Mouse (Mus musculus): ENCODE measurements around the gene Arhgef33.
A peak's percentile ranks its signal among the peaks of the same experiment; 100 is the strongest.
"Not testable (repeated sequence)": the region's sequence is repeated elsewhere in the genome, so short reads cannot be mapped to it uniquely, and the experiment has no call there.

The Arhgef33 gene

DNA sequence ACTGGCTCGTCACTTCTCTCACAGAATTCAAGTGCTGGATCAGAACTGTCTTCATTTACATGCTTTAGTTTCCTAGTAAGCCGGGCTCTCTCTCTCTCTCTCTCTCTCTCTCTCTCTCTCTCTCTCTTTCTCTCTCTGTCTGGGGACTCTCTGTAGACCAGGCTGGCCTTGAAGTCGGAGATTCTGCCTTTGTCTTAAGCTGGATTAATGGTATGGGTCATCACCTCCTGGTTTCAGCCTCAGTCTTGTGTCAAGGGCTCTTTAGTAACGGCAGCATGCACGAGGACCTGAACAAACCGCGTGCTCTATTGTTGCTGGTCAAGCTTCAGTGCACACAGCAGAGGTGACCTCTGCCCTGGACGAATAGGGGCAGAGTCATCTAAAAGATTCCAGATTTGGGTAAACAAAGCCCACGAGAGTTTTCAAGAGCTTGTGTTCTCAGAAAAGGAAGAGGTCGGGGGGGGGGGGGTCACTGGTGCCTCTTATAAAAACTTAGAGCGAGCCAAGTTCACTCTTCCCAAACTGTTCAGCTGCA, 39.5 kb downstream of the Arhgef33 start:
- no peak for DNase-seq (ENCODE audit: low spot score in 2 of 2)

DNA sequence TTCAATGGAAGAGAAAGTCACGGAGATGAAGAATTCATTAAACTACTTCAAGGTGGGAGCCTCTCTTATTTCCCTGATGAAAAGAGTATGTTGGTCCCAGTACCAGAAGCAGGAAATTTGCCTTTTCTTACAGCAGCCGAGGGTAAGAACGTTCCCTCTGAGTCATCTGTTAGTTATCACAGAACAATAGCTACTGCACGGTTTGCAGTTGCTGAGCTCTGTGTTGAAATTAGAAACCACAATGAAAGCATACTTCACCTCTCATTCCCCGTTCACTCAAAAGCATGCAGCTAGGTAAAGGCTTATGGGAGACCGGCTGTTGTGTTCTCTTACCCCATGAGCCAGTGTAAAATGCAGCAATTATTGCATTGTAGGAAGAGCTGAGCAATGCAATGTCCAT, 40.0 kb downstream of the Arhgef33 start:
- no peak for DNase-seq (ENCODE audit: low spot score in 2 of 2)

DNA sequence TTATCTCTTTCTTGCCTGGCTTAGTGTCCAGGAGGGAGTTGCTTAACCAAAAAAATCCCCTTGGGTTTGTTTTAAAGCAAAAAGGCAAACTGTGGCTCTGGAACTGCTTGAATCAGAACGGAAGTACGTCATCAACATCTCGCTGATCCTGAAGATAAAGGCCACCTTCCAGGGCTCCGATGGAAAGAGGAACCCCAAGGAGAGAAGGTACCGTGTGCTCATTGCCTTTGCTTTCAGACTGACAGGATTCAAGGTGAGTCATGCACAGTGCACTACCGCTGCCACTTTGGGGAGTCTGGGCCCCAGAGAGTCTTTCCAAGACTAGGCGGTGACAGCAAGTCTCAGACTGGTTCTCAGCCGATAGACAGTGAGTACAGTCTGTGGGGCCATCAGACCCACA, 53.0 kb downstream of the Arhgef33 start:
- no peak for DNase-seq (ENCODE audit: low spot score in 2 of 2)

DNA sequence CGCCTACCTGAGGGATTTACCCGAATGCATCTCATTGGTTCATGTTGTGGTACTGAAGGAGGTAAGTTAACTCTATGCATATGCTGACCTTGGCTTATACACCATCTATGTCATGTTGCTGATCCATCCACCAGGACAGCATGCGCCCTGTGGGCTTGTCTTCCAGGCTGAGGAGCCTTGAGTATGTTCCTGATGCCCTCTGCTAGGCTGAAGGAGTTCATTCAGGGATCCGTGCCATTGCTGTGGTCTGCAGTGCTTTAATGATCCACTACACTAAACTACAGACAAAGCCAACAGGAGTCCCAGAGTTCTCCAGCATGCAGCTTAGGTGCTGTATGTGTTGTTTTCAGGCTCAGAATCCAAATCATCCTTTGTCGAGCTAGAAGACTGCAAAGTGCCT, 60.1 kb downstream of the Arhgef33 start:
- DNase-seq (ENCODE audit: low spot score in 2 of 2) = no peak

DNA sequence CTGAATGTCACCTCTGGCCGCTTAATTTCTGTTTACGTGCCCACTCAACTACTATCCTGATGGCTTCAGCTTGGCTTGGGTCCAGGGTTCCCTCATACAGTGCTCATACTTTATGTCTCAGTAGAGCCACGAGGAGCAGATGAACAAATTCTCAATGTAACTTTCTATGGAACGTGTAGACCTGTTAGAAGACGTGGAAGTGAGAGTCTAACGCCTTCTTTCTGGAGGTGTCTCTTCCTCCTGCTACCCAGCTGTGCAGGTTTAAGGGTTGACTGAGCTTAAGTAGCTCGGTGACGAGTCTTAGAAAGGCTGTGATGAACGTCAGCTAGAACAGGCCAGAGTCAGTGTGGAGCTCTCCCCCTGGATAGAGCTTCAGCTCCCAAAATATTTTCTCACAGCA, 61.4 kb downstream of the Arhgef33 start:
- DNase-seq (ENCODE audit: low spot score in 2 of 2) = peak; percentile 10 to 14

GRCm38 (mm10) chr17:80372989-80373725, 66.0 kb downstream of the Arhgef33 start, which contains the start of gene Gm10190:
Gene Gm10190 (minus strand): TSS chr17:80373541.
- peak; percentile 90 for DNase-seq (ENCODE audit: low spot score in 2 of 2)

- DNase-seq (ENCODE audit: low spot score in 2 of 2) = no peak
These were observed 66.5 kb downstream of the Arhgef33 start for GRCm38 (mm10) chr17:80373726-80374096.

- not testable (repeated sequence) for DNase-seq (ENCODE audit: low spot score in 2 of 2)
These were observed 71.2 kb downstream of the Arhgef33 start for GRCm38 (mm10) chr17:80378386-80378785.

- DNase-seq (ENCODE audit: low spot score in 2 of 2) = no peak
These were observed 78.5 kb downstream of the Arhgef33 start for GRCm38 (mm10) chr17:80385671-80386070.

DNA sequence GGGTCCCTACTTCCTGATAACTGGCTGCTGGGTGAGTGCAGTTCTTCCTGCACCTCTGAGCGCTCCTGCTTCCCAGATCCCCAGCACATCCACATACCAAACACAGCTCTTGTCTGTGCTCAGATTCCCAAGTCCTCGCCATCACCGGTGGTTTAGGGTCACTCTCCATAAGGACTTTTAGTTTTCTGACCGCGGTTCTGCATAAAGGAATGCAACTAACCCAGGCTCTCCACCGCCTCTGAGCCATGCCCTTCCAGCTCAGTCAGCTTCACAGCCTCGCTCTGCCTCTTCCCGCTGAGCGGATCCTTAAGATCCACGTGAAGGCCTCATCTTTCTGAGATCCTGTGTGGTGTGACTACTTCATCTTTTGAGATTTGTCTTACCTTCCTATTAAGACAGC, 82.8 kb downstream of the Arhgef33 start:
- no peak for DNase-seq (ENCODE audit: low spot score in 2 of 2)

GRCm38 (mm10) chr17:80391423-80392403, 84.5 kb downstream of the Arhgef33 start:
- DNase-seq (ENCODE audit: low spot score in 2 of 2) = peak; percentile 74 to 77

DNA sequence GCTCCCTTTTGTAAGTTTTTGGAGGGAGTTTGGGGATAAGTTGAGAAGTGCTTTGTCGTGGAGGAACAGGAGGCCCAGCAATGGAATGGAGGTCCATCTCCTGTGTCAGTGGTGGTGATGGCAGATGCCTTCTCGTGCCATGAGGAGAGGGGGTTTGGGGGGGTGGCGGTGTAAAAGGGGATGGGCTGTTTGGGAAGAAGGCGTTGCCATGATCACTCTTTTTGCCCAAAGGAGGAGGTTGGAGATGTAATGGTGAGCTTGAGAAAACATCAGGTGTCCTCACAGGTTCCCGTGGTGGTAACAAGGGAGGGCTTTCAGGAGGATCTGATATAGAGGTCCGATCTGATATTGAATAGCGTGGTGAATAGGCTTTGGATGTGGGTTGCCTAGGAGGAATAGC, 91.0 kb downstream of the Arhgef33 start:
- no peak for DNase-seq (ENCODE audit: low spot score in 2 of 2)

- no peak for DNase-seq (ENCODE audit: low spot score in 2 of 2)
These were observed 104.0 kb downstream of the Arhgef33 start for GRCm38 (mm10) chr17:80411182-80411581.

- DNase-seq (ENCODE audit: low spot score in 2 of 2) = no peak
These were observed 111.5 kb downstream of the Arhgef33 start for GRCm38 (mm10) chr17:80418572-80419210.

DNA sequence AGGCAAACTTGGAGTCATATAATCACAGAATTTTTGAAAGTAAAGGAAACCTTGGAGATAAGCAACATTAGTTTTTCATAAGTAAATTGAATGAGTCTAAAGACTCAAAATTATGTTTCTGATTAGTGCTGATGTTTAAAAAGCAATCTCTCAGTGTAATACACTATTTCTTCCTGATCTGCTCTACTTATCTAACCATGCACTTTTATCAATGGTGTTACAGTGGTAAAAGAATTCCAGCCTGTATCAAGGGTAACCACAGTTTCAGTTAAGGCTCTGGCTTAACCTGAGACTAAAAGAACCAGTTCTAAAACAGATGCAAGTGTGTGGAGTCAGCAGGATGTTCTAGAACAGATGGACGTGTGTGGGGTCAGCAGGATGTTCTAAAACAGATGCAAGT, 113.8 kb downstream of the Arhgef33 start:
- no peak for DNase-seq (ENCODE audit: low spot score in 2 of 2)

DNA sequence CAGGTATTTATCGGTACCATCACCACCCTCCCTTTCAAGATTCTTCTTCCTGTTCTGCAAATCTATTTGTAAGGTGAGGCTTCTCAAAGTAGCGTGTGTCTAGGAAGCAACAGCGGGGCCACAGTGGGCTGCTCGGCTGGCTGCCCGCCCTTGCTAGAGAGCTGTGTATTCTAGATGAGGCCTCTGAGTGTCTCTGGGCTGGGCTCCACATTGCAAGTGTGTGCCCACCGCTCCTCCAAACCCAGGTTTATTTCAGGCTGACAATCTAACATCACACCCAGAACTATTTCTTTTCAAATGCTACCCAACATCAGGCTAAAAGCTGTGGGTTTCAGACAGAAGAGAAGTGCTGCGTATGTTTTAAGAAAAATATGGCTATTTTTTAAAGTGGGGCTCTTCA, 119.0 kb downstream of the Arhgef33 start:
- DNase-seq (ENCODE audit: low spot score in 2 of 2) = no peak

DNA sequence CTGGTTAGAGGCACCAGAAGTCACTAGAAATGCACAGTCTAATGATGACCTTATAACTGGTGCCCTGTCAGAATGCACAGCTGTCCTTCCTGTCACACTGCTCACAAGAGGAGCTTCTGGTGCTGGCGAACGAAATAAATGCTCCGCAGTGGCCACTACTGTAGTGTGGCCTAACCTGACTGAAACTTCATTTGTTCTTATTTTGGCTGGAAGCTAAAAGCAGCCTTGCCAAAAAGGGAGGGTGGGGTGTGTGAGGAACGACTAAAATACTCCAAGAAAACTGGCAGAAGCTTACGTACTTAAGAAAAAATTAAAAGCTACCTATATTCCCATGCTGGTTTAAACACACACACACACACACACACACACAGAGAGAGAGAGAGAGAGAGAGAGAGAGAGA, 119.7 kb downstream of the Arhgef33 start:
- DNase-seq (ENCODE audit: low spot score in 2 of 2) = no peak

DNA sequence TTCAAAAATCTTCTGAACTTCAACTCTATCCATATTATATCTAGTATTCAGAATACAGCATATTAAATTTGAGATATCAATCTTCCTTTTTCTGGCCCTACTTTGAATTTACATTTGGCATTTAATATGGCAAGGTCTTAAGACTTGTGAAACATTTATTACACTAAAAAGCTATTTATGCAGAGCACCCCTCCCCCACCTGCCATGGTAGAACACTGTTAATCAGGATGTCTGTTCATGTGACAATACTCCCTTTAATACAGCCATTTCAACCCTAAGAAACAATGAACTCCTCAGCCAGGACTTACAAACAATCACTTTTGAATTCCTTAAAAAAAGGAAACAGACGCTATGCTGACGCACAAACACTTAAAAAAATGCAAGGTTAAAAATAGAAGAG, 120.8 kb downstream of the Arhgef33 start:
- no peak for DNase-seq (ENCODE audit: low spot score in 2 of 2)

GRCm38 (mm10) chr17:80431997-80432396, 124.8 kb downstream of the Arhgef33 start:
- DNase-seq (ENCODE audit: low spot score in 2 of 2) = no peak

DNA sequence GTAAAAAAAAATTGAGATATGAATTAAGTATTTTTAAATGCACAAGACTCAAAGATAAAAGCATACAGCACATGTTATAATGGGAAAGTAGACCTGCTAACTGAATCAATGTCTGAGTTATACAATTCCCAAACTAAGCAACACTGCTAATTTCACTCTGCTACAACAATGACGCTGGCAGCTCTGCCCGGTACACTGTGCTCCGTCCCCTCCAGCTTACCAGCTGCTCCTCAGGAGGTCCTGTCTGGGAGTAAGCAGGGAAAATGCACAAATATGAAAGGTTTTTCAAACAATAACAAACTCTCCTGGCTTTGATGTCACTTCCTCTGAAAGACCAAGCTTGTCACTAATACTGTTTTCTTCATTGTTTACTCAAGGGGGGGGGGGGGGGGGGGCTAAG, 127.2 kb downstream of the Arhgef33 start:
- no peak for DNase-seq (ENCODE audit: low spot score in 2 of 2)

- DNase-seq (ENCODE audit: low spot score in 2 of 2) = no peak
These were observed 128.5 kb downstream of the Arhgef33 start for GRCm38 (mm10) chr17:80435680-80436079.

- DNase-seq (ENCODE audit: low spot score in 2 of 2) = no peak
These were observed 138.2 kb downstream of the Arhgef33 start for GRCm38 (mm10) chr17:80445433-80445832.

Data from spleen, postnatal 36 days (tissue).